Mouse (Mus musculus) embryonic fibroblast, embryonic 13.5 days (primary cell): ENCODE measurements around the gene Flt1.

Experiments used
- CTCF ChIP-seq: IDR thresholded peaks from 2 replicates; pipeline ENCODE4 v1.5.1; 2011; ENCODE audit warnings: mild to moderate bottlenecking, control low read depth, low read length, moderate library complexity, borderline replicate concordance; ENCODE audit not compliant: insufficient read depth
- POLR2A ChIP-seq: IDR thresholded peaks from 2 replicates; pipeline ENCODE4 v1.6.1; 2011; ENCODE audit warnings: low read depth, mild to moderate bottlenecking, control low read depth, low read length, moderate library complexity

DNA sequence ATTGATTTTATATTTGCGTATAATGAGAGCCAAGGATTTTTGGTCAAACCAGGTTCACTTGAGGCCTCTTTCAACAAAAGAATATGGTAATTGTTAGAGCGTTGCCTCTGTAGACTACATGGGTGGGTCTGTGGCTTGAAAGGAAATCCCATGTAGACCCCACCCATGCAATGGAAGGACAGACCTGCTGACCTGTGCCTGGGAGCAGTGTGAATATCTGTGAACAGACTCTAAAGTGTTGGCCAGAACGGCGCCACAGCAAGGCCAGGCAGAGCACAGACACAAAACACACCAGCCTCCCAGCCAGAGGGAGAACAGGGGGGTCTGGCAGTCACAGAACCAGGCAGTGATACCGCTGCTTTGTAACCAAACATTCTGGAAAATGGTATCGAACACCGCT lies 7.5 kb downstream of the Flt1 start:
- TF ChIP-seq POLR2A (no peak), CTCF (no peak)
